Mouse (Mus musculus): ENCODE data around the gene Tssk4. TPM values are rescaled to one million over a fixed set of nuclear protein-coding genes. Genes with fewer than 3 reads are reported as not detected.
A peak's percentile ranks its signal among the peaks of the same experiment; 100 is the strongest.

The Tssk4 gene
- polyA plus RNA-seq, 1 experiment from 2014 or later = 0.92 TPM

DNA sequence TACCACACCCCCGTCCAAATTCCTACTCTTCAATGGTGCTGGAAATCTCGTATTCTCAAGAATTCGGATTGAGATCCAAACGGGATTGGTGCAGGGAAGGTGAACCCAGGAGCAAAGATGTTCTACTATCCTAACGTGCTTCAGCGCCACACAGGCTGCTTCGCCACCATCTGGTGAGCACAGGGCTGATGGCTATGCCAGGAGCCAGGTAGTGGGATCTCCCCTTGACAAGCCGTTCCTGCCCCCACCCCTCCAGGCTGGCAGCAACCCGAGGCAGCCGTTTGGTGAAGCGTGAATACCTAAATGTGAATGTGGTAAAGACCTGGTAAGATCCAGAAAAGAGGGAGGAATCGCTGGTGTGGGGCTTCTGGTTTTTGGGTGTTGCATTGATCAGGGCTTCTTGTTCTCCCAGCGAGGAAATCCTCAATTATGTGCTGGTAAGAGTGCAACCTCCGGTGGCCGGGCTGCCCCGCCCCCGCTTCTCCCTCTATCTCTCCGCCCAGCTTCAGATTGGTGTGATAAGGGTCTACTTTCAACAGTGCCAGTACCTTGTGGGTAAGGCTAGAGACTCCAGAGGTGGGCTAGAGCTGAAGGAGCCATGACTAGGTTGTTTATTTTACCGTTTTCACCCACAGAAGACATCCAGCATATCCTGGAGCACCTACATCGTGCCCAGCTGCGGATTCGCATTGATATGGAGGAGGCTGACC, 31.3 kb upstream of the Tssk4 start:
- peak overlapping the region; percentile 43 for H3K4me3 ChIP-seq (replicated peaks)
- peak overlapping the region; percentile 61 for H3K4me2 ChIP-seq
- no peaks in the 10 kb centered on the region for H3K9me3 ChIP-seq (replicated peaks)
- H3K27ac ChIP-seq = peak overlapping the region; percentile 45; the same call in 1 of the 2 replicates
- 41% methylated on average over 22 of the region's 22 CpGs for WGBS
- peaks cover 12% of the 10 kb centered on the region for H3K4me1 ChIP-seq
- peaks cover 14% of the 10 kb centered on the region; the same call in 1 of the 2 replicates for H3K36me3 ChIP-seq
- no peaks in the 10 kb centered on the region for H3K27me3 ChIP-seq
- ATAC-seq (replicated peaks; ENCODE audit: low FRiP score) = peak; percentile 49; the same call in 1 of the 2 replicates
- H3K9ac ChIP-seq = peak overlapping the region; percentile 24; the same call in 1 of the 2 replicates

DNA sequence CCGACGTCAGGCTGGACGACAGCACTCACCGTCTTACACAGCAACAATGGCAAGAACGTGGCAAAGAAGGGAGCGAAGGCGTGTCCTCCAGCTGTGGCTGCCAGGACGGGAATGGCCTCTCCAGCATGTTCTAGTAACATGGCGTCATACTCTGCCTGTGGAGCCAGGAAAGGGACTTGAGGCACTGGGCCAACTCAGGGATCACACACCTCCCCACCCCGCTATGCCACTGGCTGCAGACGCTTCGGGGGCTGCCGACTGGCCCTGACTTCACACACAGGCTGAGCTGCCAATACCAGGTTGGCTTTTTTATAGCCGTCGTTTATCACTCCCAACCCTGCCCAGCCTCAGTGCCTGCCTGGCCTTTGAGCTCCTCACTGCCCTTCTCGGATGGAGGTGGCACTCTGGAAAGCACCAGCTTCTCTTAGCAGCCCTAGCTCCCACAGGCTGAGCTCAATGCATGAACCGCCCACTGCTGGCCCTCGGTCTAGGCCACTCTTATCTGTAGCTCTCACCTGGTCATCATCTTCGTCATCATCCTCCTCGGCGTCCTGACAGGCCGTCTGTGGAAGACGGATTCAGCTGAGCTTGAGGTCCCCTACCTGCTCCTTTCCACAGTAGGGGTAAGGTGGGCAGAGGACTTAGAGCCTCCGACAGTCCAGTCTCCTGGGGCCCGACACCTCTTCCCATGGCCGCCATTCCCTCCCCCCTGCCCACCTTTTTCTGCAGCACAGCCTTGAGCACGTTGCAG, 21.7 kb upstream of the Tssk4 start:
- Histone ChIP-seq H3K4me3 (replicated peaks) (no peak overlapping the region), H3K4me2 (no peak overlapping the region), H3K4me1 (no peaks in the 10 kb centered on the region), H3K27me3 (no peaks in the 10 kb centered on the region), H3K36me3 (peaks cover 100% of the 10 kb centered on the region), H3K9me3 (replicated peaks) (no peaks in the 10 kb centered on the region), H3K27ac (no peak overlapping the region), H3K9ac (no peak overlapping the region)
- ATAC-seq (replicated peaks; ENCODE audit: low FRiP score) = no peak
- 76% methylated on average over 27 of the region's 27 CpGs for WGBS

DNA sequence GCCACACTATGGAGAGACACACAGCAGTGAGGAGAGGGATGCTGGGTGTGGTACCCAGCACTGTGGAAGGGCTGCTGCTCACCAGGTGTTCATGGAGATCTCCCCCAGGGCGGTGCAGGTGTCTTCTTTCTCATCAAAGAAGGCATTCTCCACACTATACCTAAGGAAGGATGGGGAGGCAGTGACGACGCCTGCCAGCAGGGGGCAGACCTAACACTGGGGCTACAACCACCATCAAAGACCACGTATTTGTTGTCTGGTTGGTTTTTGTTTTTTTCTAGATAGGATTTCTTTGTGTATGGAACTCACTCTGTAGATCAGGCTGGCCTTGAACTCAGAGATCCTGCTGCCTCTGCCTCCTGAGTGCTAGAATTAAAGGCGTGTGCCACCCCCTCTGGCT, 20.7 kb upstream of the Tssk4 start:
- Histone ChIP-seq H3K27ac (no peak overlapping the region), H3K9me3 (replicated peaks) (no peaks in the 10 kb centered on the region), H3K36me3 (peaks cover 99% of the 10 kb centered on the region), H3K9ac (no peak overlapping the region), H3K4me2 (no peak overlapping the region), H3K4me3 (replicated peaks) (no peak overlapping the region), H3K27me3 (no peaks in the 10 kb centered on the region), H3K4me1 (peaks cover 4% of the 10 kb centered on the region)
- ATAC-seq (replicated peaks; ENCODE audit: low FRiP score) = no peak
- WGBS = 60% methylated on average over 5 of the region's 5 CpGs

DNA sequence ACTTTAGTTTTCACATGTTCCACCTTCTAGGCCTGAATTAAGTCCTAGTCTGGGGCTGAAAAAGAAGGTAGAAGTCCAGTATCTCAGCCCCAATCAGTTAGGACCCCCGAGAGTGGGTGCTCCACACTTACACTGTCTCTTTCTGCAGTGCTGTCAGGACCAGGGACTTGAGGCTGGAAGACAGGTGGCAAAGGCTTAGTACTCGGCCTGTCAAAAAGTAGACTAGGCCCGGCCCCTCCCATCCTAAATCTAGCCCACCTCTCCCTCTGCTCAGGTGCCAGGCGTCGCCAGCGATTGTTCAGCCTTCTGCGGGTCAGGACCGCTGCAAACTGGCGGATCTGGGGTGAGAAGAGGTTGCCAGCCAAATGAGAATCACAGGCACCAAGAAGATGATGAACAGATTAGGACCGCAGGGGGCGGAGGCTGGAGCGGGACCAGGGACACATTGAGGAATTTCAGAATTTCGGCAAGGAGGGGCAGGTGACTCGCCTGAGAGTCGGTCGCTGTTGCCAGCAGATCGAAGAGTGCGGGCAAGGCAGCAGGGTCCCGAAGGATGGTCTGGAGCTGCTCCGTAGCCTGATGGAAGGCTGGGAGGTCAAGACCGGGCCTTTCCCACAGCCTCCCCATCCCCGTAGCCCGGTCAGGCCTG, 15.0 kb upstream of the Tssk4 start:
- ATAC-seq (replicated peaks; ENCODE audit: low FRiP score) = peak; percentile 68
- Histone ChIP-seq H3K4me2 (peak overlapping the region; percentile 80), H3K4me1 (peaks cover 18% of the 10 kb centered on the region), H3K4me3 (replicated peaks) (peak overlapping the region; percentile 62), H3K9me3 (replicated peaks) (no peaks in the 10 kb centered on the region), H3K27me3 (no peaks in the 10 kb centered on the region), H3K9ac (peak overlapping the region; percentile 59), H3K36me3 (peaks cover 83% of the 10 kb centered on the region), H3K27ac (peak overlapping the region; percentile 54)
- WGBS = 5% methylated on average over 23 of the region's 23 CpGs

DNA sequence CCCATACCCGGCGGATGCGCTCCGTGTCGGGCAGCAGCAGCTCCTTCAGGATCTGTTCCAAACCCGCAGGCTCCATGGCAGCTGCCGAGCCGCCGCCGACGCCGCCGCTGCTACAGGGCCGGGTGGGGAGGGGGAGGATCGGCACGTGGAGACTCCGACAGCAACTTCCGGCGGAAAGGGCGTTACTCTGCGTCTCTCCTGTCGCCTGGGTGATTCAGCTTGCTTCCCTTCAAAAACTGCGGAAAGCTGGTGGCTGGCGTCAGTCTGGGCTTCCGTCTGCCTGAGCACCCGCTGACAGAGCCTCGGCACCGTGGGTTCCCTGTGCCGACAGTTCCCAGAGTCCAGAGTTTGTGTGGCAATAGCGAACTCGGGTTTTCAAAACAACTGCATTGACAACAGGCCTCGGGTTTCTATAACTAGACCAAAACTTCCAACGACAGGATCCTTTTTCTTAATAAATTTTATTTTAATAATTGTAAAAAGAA, 14.4 kb upstream of the Tssk4 start, which contains the start of gene Ipo4:
TSS of gene Ipo4 (minus strand) at position 435 of the 485 bp plus-strand sequence.
- Histone ChIP-seq H3K27ac (peak within 1 kb of the TSS; percentile 54), H3K4me1 (peaks cover 18% of the 10 kb centered on the region), H3K4me2 (peak within 1 kb of the TSS; percentile 80), H3K9me3 (replicated peaks) (no peaks in the 10 kb centered on the region), H3K27me3 (no peaks in the 10 kb centered on the region), H3K36me3 (peaks cover 83% of the 10 kb centered on the region), H3K9ac (peak within 1 kb of the TSS; percentile 59), H3K4me3 (replicated peaks) (peak within 1 kb of the TSS; percentile 62)
- WGBS = 2% methylated on average over 33 of the region's 33 CpGs
- peak; percentile 89 for ATAC-seq (replicated peaks; ENCODE audit: low FRiP score)

DNA sequence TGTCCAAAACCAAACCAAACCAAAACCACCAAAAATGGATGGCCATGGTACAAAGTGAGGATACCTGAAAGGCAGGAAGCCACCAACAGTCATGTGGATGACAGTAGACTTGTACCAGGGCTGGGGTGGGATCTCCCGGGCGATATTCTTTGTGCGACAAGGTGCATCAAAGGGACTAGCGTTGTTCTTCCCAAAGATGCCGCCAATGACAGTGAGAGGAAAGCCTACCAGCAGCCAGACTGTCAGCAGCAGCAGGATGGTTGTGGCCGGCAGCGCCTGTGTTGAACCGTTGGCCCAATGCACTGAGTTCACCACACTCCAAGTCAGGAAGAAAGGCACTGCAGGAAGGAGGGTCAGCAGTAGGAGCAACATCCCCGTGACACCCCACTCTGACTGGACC, 12.2 kb upstream of the Tssk4 start, which contains the start of gene Gm49378:
TSS of gene Gm49378 (minus strand) at position 101 of the 400 bp plus-strand sequence.
- H3K27ac ChIP-seq = no peak within 1 kb of the TSS
- H3K36me3 ChIP-seq = peaks cover 74% of the 10 kb centered on the region
- H3K9ac ChIP-seq = no peak within 1 kb of the TSS
- peaks cover 28% of the 10 kb centered on the region for H3K4me1 ChIP-seq
- no peaks in the 10 kb centered on the region for H3K27me3 ChIP-seq
- ATAC-seq (replicated peaks; ENCODE audit: low FRiP score) = no peak
- no peak within 1 kb of the TSS for H3K4me3 ChIP-seq (replicated peaks)
- no peak within 1 kb of the TSS for H3K4me2 ChIP-seq
- H3K9me3 ChIP-seq (replicated peaks) = no peaks in the 10 kb centered on the region
- 93% methylated on average over 9 of the region's 9 CpGs for WGBS

DNA sequence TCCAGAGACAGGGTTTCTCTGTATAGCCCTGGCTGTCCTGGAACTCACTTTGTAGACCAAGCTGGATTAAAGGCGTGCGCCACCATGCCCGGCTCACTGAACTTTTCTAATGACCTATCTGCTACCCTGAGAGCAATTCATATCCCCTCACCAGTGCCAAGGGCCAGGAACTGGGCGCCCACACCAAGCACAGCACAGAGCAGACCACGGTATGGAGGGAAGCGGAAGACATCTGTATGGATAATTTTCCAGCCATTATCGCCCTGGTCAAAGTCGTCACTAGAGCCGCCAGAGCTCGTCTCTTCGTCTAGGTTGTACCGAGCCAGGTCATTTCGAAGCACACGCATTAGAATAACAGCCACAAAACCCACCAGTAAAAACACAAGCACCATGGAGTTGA, 9.2 kb upstream of the Tssk4 start:
- WGBS = 95% methylated on average over 14 of the region's 14 CpGs
- H3K4me2 ChIP-seq = no peak overlapping the region
- H3K36me3 ChIP-seq = peaks cover 60% of the 10 kb centered on the region
- no peak for ATAC-seq (replicated peaks; ENCODE audit: low FRiP score)
- H3K4me3 ChIP-seq (replicated peaks) = no peak overlapping the region
- no peaks in the 10 kb centered on the region for H3K9me3 ChIP-seq (replicated peaks)
- H3K27me3 ChIP-seq = no peaks in the 10 kb centered on the region
- no peak overlapping the region for H3K9ac ChIP-seq
- no peak overlapping the region for H3K27ac ChIP-seq
- H3K4me1 ChIP-seq = peaks cover 29% of the 10 kb centered on the region

DNA sequence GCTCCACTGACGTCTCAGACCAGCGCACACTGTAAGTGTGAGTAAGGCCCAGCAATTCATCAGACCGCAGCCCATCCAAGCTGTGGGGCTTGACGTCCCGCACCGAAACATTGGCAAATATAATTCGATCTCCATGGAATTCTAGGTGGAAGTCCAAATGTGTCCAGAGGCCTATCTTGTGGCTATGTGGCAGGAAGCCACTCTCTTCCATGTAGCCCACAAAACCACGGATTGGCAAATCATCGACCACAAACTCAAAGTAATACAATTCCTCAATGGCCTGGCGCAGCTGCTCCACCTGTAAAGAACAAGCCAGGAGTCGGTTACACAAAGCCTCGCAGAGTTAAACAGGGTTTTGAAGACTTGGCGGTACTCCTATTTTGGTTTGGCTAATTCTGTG, 8.7 kb upstream of the Tssk4 start:
- 94% methylated on average over 13 of the region's 13 CpGs for WGBS
- no peak overlapping the region for H3K4me3 ChIP-seq (replicated peaks)
- no peaks in the 10 kb centered on the region for H3K27me3 ChIP-seq
- peaks cover 58% of the 10 kb centered on the region for H3K36me3 ChIP-seq
- no peak for ATAC-seq (replicated peaks; ENCODE audit: low FRiP score)
- no peak overlapping the region for H3K27ac ChIP-seq
- H3K4me2 ChIP-seq = no peak overlapping the region
- no peaks in the 10 kb centered on the region for H3K9me3 ChIP-seq (replicated peaks)
- H3K9ac ChIP-seq = no peak overlapping the region
- H3K4me1 ChIP-seq = peaks cover 25% of the 10 kb centered on the region

DNA sequence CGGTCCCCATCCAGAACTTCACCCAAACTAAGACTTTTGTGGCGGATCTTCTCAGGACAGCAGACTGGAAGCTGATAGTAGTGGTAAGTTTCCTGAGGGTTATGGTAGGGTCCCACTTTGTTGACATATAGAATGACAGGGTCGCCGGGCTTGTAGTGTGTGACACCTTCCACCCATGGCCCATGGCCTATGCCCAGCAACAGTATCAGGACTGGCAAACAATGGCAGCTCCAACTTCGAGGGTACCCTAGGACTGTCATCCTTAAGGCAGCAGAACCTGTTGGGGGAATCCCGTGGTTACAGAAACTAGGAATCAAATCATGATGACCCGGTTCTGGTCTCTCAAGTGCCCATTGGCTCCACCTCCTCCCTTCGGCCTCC, 7.3 kb upstream of the Tssk4 start:
- Histone ChIP-seq H3K4me1 (peaks cover 24% of the 10 kb centered on the region), H3K27me3 (no peaks in the 10 kb centered on the region), H3K4me3 (replicated peaks) (peak overlapping the region; percentile 71), H3K36me3 (peaks cover 53% of the 10 kb centered on the region), H3K27ac (peak overlapping the region; percentile 93), H3K9ac (peak overlapping the region; percentile 96), H3K4me2 (peak overlapping the region; percentile 63), H3K9me3 (replicated peaks) (no peaks in the 10 kb centered on the region)
- 19% methylated on average over 8 of the region's 8 CpGs for WGBS
- peak; percentile 45 for ATAC-seq (replicated peaks; ENCODE audit: low FRiP score)

DNA sequence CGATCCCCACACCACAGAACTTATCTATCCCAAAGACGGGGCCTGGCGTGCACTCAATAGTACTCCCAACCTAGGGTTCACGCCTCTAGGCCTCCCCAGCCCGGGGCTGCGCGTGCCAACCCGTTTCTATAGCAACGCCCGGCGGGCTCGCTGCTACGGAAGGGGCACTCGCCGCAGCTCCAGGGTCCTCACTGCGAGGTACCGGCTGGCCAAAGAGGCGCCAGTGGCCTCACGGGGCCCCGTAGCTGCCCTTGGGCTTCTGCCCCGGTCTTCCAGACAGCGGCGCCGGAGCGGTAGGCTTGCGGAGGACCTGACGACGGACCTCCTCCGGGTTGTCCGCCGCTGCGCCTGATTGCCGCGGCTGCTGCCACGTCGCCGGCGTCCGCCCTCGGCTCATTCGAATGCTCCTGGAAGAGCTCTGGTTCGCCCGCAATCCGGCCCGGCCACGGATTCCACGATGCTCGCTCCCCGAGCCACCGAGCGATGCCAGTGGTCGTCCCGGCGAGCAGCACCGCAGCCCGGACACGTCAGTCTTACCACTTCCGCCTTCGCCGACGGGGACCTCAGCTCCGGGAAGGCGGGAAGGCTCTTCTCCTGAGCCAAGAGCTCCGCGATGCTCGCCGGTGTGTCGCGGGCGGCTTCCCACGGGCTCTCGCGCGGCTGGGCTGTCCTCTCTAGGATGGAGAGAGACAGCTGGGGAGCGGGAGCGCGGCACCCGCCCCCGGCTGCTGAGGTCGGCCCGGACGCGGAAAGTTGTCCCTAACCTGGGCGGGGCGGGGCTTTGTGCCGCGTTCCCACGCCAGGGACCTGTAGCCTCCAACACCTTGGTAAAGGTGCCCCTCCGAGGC, 6.7 kb upstream of the Tssk4 start, which contains the start of gene Tm9sf1:
TSS of gene Tm9sf1 (minus strand) at position 747 of the 848 bp plus-strand sequence.
- peak within 1 kb of the TSS; percentile 71 for H3K4me3 ChIP-seq (replicated peaks)
- H3K9ac ChIP-seq = peak within 1 kb of the TSS; percentile 96
- WGBS = under 1% methylated on average over 89 of the region's 89 CpGs
- peak within 1 kb of the TSS; percentile 93 for H3K27ac ChIP-seq
- peaks cover 47% of the 10 kb centered on the region for H3K36me3 ChIP-seq
- H3K27me3 ChIP-seq = no peaks in the 10 kb centered on the region
- peak within 1 kb of the TSS; percentile 63 for H3K4me2 ChIP-seq
- H3K4me1 ChIP-seq = peaks cover 24% of the 10 kb centered on the region
- H3K9me3 ChIP-seq (replicated peaks) = no peaks in the 10 kb centered on the region
- peak; percentile 90 for ATAC-seq (replicated peaks; ENCODE audit: low FRiP score)

DNA sequence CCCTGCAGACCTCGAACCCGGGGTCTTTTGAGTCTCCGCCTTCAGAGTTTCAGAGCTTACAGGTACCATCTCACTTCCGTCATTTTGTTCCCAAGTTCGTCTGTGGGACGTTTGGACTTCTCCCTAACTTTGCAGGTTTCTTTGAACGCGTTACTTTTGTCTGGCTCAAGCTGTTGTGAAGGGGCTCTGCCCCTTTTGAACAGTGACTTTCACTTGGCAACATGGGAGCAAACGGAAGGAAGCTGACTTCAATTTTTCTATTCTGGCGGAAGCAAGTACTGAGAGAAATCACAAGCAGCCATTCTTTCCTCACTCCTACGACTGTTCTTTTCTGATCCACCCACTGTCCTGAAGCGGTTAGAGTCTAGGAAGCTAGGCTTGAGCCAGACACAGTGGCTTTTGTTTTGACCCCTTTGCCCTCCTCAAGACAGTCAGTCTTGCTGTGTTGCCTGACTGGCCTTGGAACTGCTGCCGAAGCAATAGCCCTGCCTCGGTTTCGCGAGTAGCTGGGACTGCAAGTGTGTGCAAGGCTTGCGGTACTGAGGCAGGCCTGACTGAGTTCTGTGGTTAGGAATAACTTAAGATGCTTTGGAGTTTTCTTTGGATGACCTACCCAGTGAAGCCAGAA, 5.6 kb upstream of the Tssk4 start:
- no peak for ATAC-seq (replicated peaks; ENCODE audit: low FRiP score)

More for the DNA sequence above, 5.6 kb upstream of the Tssk4 start:
- peak overlapping the region; percentile 96 for H3K9ac ChIP-seq
- WGBS = 19% methylated on average over 17 of the region's 17 CpGs
- peaks cover 24% of the 10 kb centered on the region for H3K4me1 ChIP-seq
- peak overlapping the region; percentile 71 for H3K4me3 ChIP-seq (replicated peaks)
- peak overlapping the region; percentile 63 for H3K4me2 ChIP-seq
- peak overlapping the region; percentile 93 for H3K27ac ChIP-seq
- peaks cover 36% of the 10 kb centered on the region for H3K36me3 ChIP-seq
- H3K9me3 ChIP-seq (replicated peaks) = no peaks in the 10 kb centered on the region
- H3K27me3 ChIP-seq = no peaks in the 10 kb centered on the region

Data from kidney, embryonic 15.5 days (tissue).